Mouse (Mus musculus) spleen, postnatal 10 days (tissue): Measurements from ENCODE around the gene Mreg.
"Not testable (repeated sequence)": the region's sequence is repeated elsewhere in the genome, so short reads cannot be mapped to it uniquely, and the experiment has no call there.

Experiments
- DNase-seq, 2 experiments: peaks; one replicate each; pipeline ENCODE4 v3.0.0; 2021 to 2022; ENCODE audit warnings: low spot score in 2 of 2

Gene Mreg

DNA sequence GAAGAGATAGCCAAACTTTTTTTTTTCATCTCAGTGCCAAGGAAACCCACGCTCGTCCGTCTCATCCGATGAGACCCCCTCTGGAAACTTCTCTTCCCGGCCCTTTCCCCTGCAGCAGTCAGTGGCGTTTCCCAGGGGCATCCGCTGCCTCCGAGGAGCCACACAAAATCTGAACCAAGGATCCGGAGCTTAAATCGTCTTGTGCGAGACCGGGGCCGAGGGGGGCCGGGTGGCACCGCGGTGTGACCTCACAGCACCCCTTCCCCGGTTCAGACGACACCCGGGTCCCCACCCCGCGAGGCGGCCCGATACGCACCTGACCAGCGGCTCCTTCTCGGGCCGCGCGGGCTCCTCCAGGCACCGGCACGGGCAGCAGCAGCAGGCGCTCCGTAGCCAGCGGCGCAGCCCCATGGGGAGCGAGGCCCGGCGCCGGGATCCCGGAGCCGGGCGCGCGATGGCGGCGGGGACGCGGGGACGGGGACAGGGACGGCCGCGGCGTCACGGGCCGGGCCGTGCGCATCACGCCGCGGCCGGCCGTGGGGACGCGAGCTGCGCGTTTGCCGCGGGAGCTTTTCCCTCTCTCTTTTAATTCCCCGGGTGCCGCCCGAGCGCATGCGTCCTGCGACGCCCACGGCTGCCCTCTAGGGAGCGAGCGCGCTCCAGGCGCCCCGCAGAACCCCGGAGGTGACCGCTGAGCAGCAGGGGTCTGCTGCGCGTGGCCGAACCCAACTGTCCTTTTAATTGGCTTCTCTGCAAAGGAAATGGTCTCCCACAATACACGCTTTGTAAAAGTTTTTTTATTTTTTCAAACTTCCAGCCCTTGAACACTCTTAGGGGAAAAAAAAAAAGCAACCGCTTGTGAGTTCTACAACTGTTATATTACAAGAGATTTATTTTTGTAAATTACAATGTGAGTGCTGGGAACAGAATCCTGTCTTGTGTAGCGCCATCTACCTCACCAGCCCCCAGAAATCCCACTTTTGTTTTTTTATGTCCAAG lies at the start of gene Mreg:
Gene Mreg, minus strand, starts transcription at position 607 of the 999 bp plus-strand sequence.
- peak; percentile 12 to 47 for DNase-seq

GRCm38 (mm10) chr1:72256381-72257256 lies 44.5 kb upstream of the Mreg start:
- DNase-seq: no peak

GRCm38 (mm10) chr1:72255854-72256175 lies 43.7 kb upstream of the Mreg start:
- no peak for DNase-seq

GRCm38 (mm10) chr1:72255062-72255853 lies 43.2 kb upstream of the Mreg start:
- peak; percentile 10 to 59 for DNase-seq

GRCm38 (mm10) chr1:72254545-72255061 lies 42.5 kb upstream of the Mreg start:
- peak; percentile 74 to 89 for DNase-seq

DNA sequence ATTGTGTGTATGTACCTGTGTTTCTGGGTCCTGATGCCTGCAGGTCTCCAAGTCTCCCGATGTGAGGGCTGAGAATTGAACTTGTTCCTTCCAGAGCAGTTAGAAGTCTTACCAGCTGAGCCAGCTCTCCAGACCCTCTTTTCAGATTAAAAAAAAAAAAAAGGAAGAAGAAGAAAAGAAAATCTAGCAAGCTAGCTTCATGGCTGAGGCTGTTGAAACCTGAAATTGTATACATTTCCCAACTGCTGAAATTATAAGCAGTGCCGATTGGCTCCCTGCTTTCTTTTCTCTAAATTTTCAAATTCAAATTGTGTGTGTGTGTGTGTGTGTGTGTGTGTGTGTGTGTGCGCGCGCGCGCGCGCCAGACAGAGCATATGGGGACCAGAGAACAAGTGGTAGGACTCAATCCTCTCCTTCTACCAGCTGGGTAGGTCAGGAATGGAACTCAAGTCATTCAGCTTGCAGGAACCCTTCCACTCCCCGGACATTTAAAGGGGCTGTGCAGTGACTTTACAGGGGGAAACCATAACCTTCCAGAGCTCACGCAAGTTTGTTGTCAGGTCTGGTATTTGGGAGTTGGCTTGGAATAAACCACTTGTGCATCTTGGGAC lies 41.9 kb upstream of the Mreg start:
- DNase-seq: peak in 1 of 2 experiments; percentile 23

DNA sequence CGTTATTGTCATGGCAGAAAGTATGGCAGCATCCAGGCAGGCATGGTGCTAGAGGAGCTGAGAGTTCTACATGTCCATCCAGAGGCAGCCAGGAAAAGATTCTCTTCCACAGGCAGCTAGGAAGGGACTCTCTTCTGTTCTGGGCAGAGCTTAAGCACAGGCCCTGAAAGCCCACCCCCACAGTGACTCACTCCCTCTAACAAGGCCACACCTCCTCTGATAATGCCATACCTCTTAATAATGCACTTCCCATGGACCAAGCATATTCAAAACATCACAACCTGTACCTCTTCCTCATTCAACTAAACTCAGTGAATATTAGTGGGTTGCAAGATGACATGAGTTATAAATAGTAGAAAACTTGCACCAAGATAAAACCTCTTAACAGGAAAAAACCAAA lies 39.7 kb upstream of the Mreg start:
- no peak for DNase-seq

DNA sequence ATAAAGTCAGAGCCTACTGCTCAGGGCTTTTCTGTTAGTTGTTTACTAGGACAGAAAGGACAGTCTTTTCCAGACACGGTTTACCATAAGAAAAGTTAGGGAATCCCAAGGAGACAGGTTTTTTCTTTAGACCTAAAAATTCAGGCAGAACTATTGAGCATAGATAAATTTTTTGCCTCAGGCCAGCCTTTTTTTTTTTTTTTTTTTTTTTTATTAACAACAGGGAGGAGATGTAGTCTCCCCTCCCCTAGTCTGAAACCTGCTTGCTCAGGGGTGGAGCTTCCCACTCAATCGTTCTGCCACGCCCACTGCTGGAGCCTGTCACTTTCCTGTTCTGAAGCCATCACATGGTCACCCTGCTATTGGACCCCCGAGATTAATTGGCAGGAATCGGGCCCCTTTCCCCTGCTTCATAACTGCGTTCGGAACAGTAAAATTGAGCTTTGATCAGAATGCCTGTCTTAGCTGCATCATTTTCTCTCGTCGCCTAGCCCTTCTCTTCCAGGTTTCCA lies 36.2 kb upstream of the Mreg start:
- not testable (repeated sequence) for DNase-seq

- peak in 1 of 2 experiments; percentile 36 for DNase-seq
These were observed 32.4 kb upstream of the Mreg start for GRCm38 (mm10) chr1:72244317-72245036.

DNA sequence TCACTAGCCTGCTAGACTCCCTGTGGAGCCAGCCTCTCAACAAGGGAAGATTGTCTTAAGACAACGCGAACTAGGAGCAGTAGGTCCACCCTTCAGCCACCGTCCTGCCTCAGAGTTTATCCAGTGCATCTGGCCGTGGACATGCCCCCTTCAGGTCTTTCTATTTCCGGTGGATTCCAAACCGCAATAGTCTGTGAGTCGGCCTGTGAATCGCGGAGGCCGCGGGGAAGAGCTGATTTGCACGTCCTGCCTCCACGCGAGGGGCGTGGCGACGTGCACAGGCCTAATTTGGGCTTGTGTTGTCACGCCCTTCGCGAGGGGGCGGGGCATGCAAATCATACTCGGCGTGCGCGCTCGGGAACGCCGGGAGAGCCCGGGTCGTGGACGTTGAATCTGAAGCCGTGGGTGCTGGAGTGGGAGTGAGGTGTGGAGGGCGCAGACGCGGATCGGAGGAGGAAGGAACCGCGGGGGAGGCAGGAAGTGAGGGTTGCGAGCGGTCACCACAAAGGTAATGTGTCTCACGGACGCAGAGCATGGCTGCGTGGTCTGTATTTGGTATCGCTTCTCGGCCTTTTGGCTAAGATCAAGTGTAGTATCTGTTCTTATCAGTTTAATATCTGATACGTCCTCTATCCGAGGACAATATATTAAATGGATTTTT lies 31.7 kb upstream of the Mreg start:
- peak; percentile 89 to 97 for DNase-seq

DNA sequence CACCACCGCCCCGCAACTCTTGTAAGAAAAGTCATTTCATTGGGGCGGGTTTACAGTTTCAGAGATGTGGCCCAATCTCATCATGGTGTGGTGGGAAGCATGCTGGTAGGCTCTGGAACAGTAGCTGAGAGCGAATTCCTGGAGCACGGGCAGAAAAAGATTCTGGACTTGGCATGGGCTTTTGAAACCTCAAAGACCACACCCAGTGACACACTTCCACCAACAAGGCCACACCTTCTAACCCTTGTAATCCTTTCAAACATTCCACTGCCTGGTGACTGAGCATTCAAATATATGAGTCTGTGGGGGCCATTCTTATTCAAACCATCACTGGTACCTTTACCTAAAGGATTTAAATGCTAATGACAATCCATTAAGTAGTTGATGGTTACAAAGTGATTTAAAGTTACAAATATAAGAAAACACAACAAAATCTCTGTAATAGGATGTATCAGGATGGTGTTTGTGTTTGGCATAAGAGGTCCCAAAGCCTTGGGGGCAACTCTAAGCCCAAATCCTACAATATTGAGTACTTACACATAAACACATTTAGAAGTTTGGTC lies 30.6 kb upstream of the Mreg start:
- no peak for DNase-seq

DNA sequence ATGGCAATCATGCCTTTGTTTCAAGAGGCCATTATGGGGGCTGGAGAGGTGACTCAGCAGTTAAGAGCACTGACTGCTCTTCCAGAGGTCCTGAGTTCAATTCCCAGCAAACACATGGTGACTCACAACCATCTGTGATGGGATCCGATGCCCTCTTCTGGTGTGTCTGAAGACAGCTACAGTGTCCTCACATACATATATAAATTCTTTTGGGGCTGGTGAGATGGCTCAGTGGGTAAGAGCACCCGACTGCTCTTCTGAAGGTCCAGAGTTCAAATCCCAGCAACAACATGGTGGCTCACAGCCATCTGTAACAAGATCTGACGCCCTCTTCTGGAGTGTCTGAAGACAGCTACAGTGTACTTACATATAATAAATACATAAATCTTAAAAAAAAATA lies 27.0 kb upstream of the Mreg start:
- DNase-seq: not testable (repeated sequence)

DNA sequence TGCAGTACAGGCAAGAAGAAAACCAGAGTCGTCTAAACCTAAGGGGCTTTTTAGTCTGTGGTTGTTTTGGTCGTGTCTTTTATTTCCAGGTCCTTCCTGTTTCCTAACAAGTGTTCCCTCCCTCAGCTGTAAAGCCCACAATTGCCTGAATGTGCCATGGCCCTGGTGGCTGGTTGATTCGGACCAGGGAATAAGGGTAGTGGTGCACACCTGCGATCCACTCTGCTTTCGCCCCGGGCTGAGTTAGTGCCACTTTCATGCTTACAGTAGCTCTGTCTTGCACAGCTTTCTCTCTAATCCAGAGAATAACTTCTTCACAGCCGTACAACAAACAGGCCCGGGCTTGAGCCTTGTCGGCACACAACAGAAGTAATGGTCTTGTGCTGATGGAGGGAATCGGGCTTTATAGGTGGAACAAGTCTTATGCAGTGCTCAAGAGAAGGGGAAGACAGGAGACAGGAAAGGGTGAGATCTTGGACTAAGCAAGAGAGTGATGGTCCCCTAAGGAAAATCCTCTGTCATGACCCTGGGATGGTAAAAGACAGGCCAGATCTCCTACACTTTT lies 26.0 kb upstream of the Mreg start:
- DNase-seq: no peak

DNA sequence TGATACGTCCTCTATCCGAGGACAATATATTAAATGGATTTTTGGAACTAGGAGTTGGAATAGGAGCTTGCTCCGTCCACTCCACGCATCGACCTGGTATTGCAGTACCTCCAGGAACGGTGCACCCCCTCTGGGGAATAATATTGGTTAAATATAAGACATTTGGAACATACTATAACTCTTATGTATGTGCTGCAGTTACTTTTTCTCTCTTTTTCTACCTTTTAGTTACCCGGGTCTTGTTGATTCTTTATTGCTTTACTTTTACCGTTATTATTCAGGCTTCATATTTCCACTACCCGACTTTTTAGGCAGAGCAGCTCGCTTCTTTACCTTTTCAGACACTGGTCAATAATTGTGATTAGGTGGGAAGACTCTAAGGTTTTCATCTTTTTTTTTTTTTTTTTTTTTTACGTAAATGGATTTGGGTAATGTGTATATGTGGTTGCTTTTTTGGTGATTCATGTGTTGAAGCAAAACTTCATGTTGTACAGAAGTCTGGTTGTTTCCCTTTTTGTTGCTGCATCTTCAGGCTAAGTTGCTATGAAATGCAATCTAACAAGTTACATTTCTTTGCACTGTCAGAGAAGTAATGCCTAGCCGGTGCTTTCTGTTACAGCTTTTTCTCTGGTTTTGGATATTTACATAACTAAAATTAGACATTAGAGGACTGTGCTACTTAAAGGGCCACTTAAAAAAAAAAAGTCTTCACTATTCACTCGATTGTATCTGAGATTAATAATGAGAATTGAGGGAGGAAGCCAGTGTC lies 25.1 kb upstream of the Mreg start:
- DNase-seq: peak in 1 of 2 experiments; percentile 42

- peak; percentile 36 to 60 for DNase-seq
These were observed 24.4 kb upstream of the Mreg start for GRCm38 (mm10) chr1:72236363-72237006.

GRCm38 (mm10) chr1:72232592-72232991 lies 20.5 kb upstream of the Mreg start:
- not testable (repeated sequence) for DNase-seq

GRCm38 (mm10) chr1:72228974-72229373 lies 16.9 kb upstream of the Mreg start:
- DNase-seq: no peak
